Mouse (Mus musculus): ENCODE results near the gene Alpi.

DNA sequence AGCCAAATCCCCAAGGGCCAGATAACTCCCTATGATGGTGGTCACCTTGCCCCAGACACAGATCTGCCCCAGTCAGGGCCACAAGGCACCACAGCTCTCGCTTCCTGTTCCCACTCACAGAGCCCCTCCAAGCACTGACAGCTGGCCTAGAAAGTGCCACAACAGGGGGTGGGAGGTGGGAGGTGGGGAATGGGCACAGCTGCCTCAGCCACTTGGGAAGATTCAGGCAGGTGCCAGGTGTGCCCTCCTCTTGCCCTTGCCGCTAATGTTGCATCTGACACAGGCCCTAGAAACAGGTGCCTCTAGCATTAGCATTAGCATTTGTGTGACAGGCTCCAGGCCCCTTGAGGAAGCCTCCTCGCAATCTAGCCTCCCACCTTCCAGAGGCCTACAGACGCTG, 40.1 kb upstream of the Alpi start:
- TF ChIP-seq CTCF (IDR thresholded peaks at IDR 0.05; ENCODE audit: borderline replicate concordance, extremely low read depth, insufficient read depth, insufficient read length) (no peak), POLR2A (IDR thresholded peaks at IDR 0.05; ENCODE audit: borderline replicate concordance, extremely low read depth, insufficient read depth, insufficient read length, poor library complexity, severe bottlenecking) (no peak)
